Mouse (Mus musculus): ENCODE data around the gene Rpl23a. TPM values are rescaled to one million over a fixed set of nuclear protein-coding genes. Genes with fewer than 3 reads are reported as not detected.

Gene Rpl23a
- polyA plus RNA-seq, 1 experiment from 2014 or later, result 1,263 TPM

DNA sequence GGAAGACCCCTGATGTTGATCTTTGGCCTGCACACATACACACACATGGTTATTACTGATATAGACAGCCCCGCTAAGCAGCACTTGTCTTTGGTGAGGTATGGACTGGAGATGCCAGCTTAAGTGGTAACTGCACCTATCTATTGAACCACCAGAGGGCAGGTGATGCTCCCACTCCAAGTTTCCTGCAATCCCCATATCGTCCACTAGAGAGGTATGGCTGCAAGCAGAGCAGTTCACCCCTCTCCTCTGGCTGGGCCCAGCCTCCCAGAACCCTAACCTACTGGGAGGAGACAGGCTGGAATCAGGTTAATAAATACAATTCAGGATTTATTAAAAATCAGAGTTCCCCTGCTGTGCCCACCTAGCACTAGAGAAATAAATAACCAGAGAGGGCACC, 24.3 kb downstream of the Rpl23a start:
- Histone ChIP-seq H3K36me3 (ENCODE audit: control insufficient read depth, insufficient read depth, low read length) (peaks cover 17% of the 10 kb centered on the region), H3K4me2 (ENCODE audit: low read depth, low read length) (no peak overlapping the region), H3K4me3 (replicated peaks; ENCODE audit: low read length) (no peak overlapping the region), H3K9ac (ENCODE audit: low read length) (no peak overlapping the region), H3K9me3 (replicated peaks; ENCODE audit: control insufficient read depth, low read length) (no peaks in the 10 kb centered on the region), H3K27me3 (ENCODE audit: control insufficient read depth, insufficient read depth, low read length) (no peaks in the 10 kb centered on the region), H3K27ac (ENCODE audit: low read length) (no peak overlapping the region), H3K4me1 (ENCODE audit: control insufficient read depth, insufficient read depth, low read length) (peaks cover 22% of the 10 kb centered on the region)
- 19% methylated on average over 2 of the region's 2 CpGs for WGBS
- ATAC-seq (ENCODE audit: insufficient read depth, low FRiP score), result peak; percentile 30

DNA sequence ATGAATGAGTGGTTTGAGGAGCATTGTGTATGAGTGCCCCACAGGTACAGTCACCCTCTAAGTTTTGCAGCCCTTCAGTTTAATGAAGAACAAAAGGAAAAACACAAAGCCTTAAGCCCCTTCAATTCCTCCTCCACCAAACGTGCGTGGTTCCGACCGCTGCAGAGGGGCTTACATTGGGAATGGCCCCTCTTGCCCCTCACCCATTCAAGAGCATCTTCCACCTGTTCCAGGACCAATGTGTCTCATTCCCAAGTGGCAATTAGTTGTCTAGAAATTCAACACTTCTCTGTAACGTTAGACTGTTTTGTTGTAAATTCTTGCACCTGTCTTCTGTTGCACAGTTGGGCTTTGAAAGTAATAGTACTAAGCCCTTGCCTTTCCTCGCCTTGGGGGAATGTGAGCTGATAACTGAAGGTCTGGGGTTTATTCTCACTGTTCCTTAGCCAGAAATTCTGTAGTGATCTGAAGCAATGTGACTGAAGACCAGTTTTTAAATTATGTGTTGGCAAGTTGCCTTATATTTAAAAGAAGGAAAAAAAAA, 27.2 kb downstream of the Rpl23a start:
- no peak overlapping the region for H3K27ac ChIP-seq (ENCODE audit: low read length)
- H3K9me3 ChIP-seq (replicated peaks; ENCODE audit: control insufficient read depth, low read length), result no peaks in the 10 kb centered on the region
- H3K4me1 ChIP-seq (ENCODE audit: control insufficient read depth, insufficient read depth, low read length), result peaks cover 20% of the 10 kb centered on the region
- H3K4me3 ChIP-seq (replicated peaks; ENCODE audit: low read length), result no peak overlapping the region
- H3K36me3 ChIP-seq (ENCODE audit: control insufficient read depth, insufficient read depth, low read length), result peaks cover 13% of the 10 kb centered on the region
- 73% methylated on average over 6 of the region's 6 CpGs for WGBS
- H3K27me3 ChIP-seq (ENCODE audit: control insufficient read depth, insufficient read depth, low read length), result no peaks in the 10 kb centered on the region
- no peak overlapping the region for H3K4me2 ChIP-seq (ENCODE audit: low read depth, low read length)
- ATAC-seq (ENCODE audit: insufficient read depth, low FRiP score), result no peak
- no peak overlapping the region for H3K9ac ChIP-seq (ENCODE audit: low read length)

- Histone ChIP-seq H3K27me3 (ENCODE audit: control insufficient read depth, insufficient read depth, low read length) (no peaks in the 10 kb centered on the region), H3K27ac (ENCODE audit: low read length) (no peak overlapping the region), H3K9ac (ENCODE audit: low read length) (no peak overlapping the region), H3K36me3 (ENCODE audit: control insufficient read depth, insufficient read depth, low read length) (peaks cover 7% of the 10 kb centered on the region), H3K4me3 (replicated peaks; ENCODE audit: low read length) (no peak overlapping the region), H3K4me2 (ENCODE audit: low read depth, low read length) (no peak overlapping the region), H3K4me1 (ENCODE audit: control insufficient read depth, insufficient read depth, low read length) (peaks cover 20% of the 10 kb centered on the region), H3K9me3 (replicated peaks; ENCODE audit: control insufficient read depth, low read length) (no peaks in the 10 kb centered on the region)
- ATAC-seq (ENCODE audit: insufficient read depth, low FRiP score), result no peak
- WGBS, result 83% methylated on average over 5 of the region's 5 CpGs
Measured at GRCm38 (mm10) chr11:78155674-78156073, 27.7 kb downstream of the Rpl23a start.

- Histone ChIP-seq H3K36me3 (ENCODE audit: control insufficient read depth, insufficient read depth, low read length) (no peaks in the 10 kb centered on the region), H3K27ac (ENCODE audit: low read length) (peak overlapping the region; percentile 57; the same call in 1 of the 2 replicates)
- WGBS, result 84% methylated on average over 13 of the region's 13 CpGs
Measured at GRCm38 (mm10) chr11:78153778-78154177, 29.6 kb downstream of the Rpl23a start.

GRCm38 (mm10) chr11:78152299-78153231, 30.8 kb downstream of the Rpl23a start:
- H3K27ac ChIP-seq (ENCODE audit: low read length), result peak overlapping the region; percentile 57
- peaks cover 17% of the 10 kb centered on the region for H3K4me1 ChIP-seq (ENCODE audit: control insufficient read depth, insufficient read depth, low read length)
- WGBS, result 52% methylated on average over 9 of the region's 9 CpGs
- no peak overlapping the region for H3K4me3 ChIP-seq (replicated peaks; ENCODE audit: low read length)
- no peaks in the 10 kb centered on the region for H3K27me3 ChIP-seq (ENCODE audit: control insufficient read depth, insufficient read depth, low read length)
- no peak overlapping the region; the same call in 1 of the 2 replicates for H3K9ac ChIP-seq (ENCODE audit: low read length)
- no peaks in the 10 kb centered on the region for H3K36me3 ChIP-seq (ENCODE audit: control insufficient read depth, insufficient read depth, low read length)
- H3K9me3 ChIP-seq (replicated peaks; ENCODE audit: control insufficient read depth, low read length), result no peaks in the 10 kb centered on the region
- H3K4me2 ChIP-seq (ENCODE audit: low read depth, low read length), result no peak overlapping the region
- peak; percentile 56 for ATAC-seq (ENCODE audit: insufficient read depth, low FRiP score)

More at GRCm38 (mm10) chr11:78153778-78154177, 29.6 kb downstream of the Rpl23a start:
- no peaks in the 10 kb centered on the region for H3K9me3 ChIP-seq (replicated peaks; ENCODE audit: control insufficient read depth, low read length)
- no peak overlapping the region for H3K9ac ChIP-seq (ENCODE audit: low read length)
- no peak for ATAC-seq (ENCODE audit: insufficient read depth, low FRiP score)
- no peak overlapping the region for H3K4me2 ChIP-seq (ENCODE audit: low read depth, low read length)
- no peaks in the 10 kb centered on the region for H3K27me3 ChIP-seq (ENCODE audit: control insufficient read depth, insufficient read depth, low read length)
- peaks cover 17% of the 10 kb centered on the region for H3K4me1 ChIP-seq (ENCODE audit: control insufficient read depth, insufficient read depth, low read length)
- no peak overlapping the region for H3K4me3 ChIP-seq (replicated peaks; ENCODE audit: low read length)

DNA sequence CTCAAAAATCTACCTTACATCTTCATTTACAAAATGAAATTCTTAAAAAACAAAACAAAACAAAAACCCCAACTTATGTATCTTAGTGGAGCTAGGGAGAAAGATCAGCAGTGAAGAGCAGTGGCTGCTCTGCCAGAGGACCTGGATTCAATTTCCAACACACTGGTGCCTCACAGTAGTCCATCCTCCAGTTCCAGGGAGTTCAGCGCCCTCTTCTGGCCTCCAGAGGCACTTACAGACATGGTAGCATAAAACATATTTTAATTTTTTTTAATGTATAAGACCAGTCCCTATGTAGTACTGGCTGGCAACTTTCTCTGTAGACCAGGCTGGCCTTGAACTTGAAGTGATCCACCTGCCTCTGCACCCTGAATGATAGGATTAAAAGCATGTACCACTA, 32.2 kb downstream of the Rpl23a start:
- Histone ChIP-seq H3K4me1 (ENCODE audit: control insufficient read depth, insufficient read depth, low read length) (peaks cover 17% of the 10 kb centered on the region), H3K9ac (ENCODE audit: low read length) (no peak overlapping the region), H3K4me2 (ENCODE audit: low read depth, low read length) (no peak overlapping the region), H3K27me3 (ENCODE audit: control insufficient read depth, insufficient read depth, low read length) (no peaks in the 10 kb centered on the region), H3K4me3 (replicated peaks; ENCODE audit: low read length) (no peak overlapping the region), H3K9me3 (replicated peaks; ENCODE audit: control insufficient read depth, low read length) (no peaks in the 10 kb centered on the region), H3K36me3 (ENCODE audit: control insufficient read depth, insufficient read depth, low read length) (no peaks in the 10 kb centered on the region), H3K27ac (ENCODE audit: low read length) (no peak overlapping the region)
- no peak for ATAC-seq (ENCODE audit: insufficient read depth, low FRiP score)
- WGBS, result 41% methylated on average over 1 of the region's 1 CpGs

- no peaks in the 10 kb centered on the region for H3K9me3 ChIP-seq (replicated peaks; ENCODE audit: control insufficient read depth, low read length)
- H3K27me3 ChIP-seq (ENCODE audit: control insufficient read depth, insufficient read depth, low read length), result no peaks in the 10 kb centered on the region
- peak overlapping the region; percentile 73 for H3K27ac ChIP-seq (ENCODE audit: low read length)
- ATAC-seq (ENCODE audit: insufficient read depth, low FRiP score), result peak; percentile 47; the same call in 1 of the 2 replicates
- H3K4me3 ChIP-seq (replicated peaks; ENCODE audit: low read length), result no peak overlapping the region
- H3K4me1 ChIP-seq (ENCODE audit: control insufficient read depth, insufficient read depth, low read length), result peaks cover 1% of the 10 kb centered on the region; the same call in 1 of the 2 replicates
- no peaks in the 10 kb centered on the region for H3K36me3 ChIP-seq (ENCODE audit: control insufficient read depth, insufficient read depth, low read length)
- H3K9ac ChIP-seq (ENCODE audit: low read length), result no peak overlapping the region
- H3K4me2 ChIP-seq (ENCODE audit: low read depth, low read length), result no peak overlapping the region
- WGBS, result 76% methylated on average over 6 of the region's 6 CpGs
Measured at GRCm38 (mm10) chr11:78146707-78147543, 36.5 kb downstream of the Rpl23a start.

- WGBS, result 79% methylated on average over 5 of the region's 5 CpGs
Measured at GRCm38 (mm10) chr11:78146168-78146567, 37.2 kb downstream of the Rpl23a start.

More at GRCm38 (mm10) chr11:78146168-78146567, 37.2 kb downstream of the Rpl23a start:
- Histone ChIP-seq H3K36me3 (ENCODE audit: control insufficient read depth, insufficient read depth, low read length) (no peaks in the 10 kb centered on the region), H3K27me3 (ENCODE audit: control insufficient read depth, insufficient read depth, low read length) (no peaks in the 10 kb centered on the region), H3K4me2 (ENCODE audit: low read depth, low read length) (no peak overlapping the region), H3K27ac (ENCODE audit: low read length) (peak overlapping the region; percentile 73), H3K9me3 (replicated peaks; ENCODE audit: control insufficient read depth, low read length) (no peaks in the 10 kb centered on the region), H3K4me3 (replicated peaks; ENCODE audit: low read length) (no peak overlapping the region), H3K9ac (ENCODE audit: low read length) (peak overlapping the region; percentile 13; the same call in 1 of the 2 replicates), H3K4me1 (ENCODE audit: control insufficient read depth, insufficient read depth, low read length) (no peaks in the 10 kb centered on the region)
- ATAC-seq (ENCODE audit: insufficient read depth, low FRiP score), result no peak
